Mouse (Mus musculus): ENCODE results near the gene Klra1. TPM values are rescaled to one million over a fixed set of nuclear protein-coding genes. Genes with fewer than 3 reads are reported as not detected.

Klra1 gene
- not detected for polyA plus RNA-seq (2017; shearing (Covaris generic))

GRCm38 (mm10) chr6:130386750-130387149 is at the start of gene Klra1:
Klra1 (minus strand) TSS chr6:130386874.

GRCm38 (mm10) chr6:130337411-130337810 is 49.3 kb downstream of the Klra1 start, which contains the start of gene Klra3:
Klra3 (minus strand) TSS chr6:130337574.

Other genes with a start within 250 kb of the Klra1 start
- not detected for gene Klra9, start 193.8 kb downstream of the Klra1 start, polyA plus RNA-seq (2017; shearing (Covaris generic))
- not detected for gene Klra7, start 153.6 kb downstream of the Klra1 start, polyA plus RNA-seq (2017; shearing (Covaris generic))
- not detected for gene Klra10, start 104.9 kb downstream of the Klra1 start, polyA plus RNA-seq (2017; shearing (Covaris generic))
- not detected for gene Klra3, start 49.3 kb downstream of the Klra1 start, polyA plus RNA-seq (2017; shearing (Covaris generic))

Measured in CD4-positive, CD25-positive, alpha-beta regulatory T cell, adult 9 weeks (primary cell).